Mouse (Mus musculus): ENCODE measurements around the gene Hoxb13.
A peak's percentile ranks its signal among the peaks of the same experiment; 100 is the strongest.

The Hoxb13 gene

GRCm38 (mm10) chr11:96193521-96194400, at the start of gene Hoxb13:
Gene Hoxb13, plus strand, starts transcription at chr11:96194316.
- no peak for DNase-seq (ENCODE audit: low read depth, low spot score)

- peak; percentile 8 for DNase-seq (ENCODE audit: low read depth, low spot score)
Observed at GRCm38 (mm10) chr11:96145622-96146270, 48.4 kb upstream of the Hoxb13 start.

GRCm38 (mm10) chr11:96147471-96147870, 46.6 kb upstream of the Hoxb13 start:
- no peak for DNase-seq (ENCODE audit: low read depth, low spot score)

GRCm38 (mm10) chr11:96164769-96165168, 29.3 kb upstream of the Hoxb13 start:
- no peak for DNase-seq (ENCODE audit: low read depth, low spot score)

GRCm38 (mm10) chr11:96168125-96168524, 26.0 kb upstream of the Hoxb13 start:
- DNase-seq (ENCODE audit: low read depth, low spot score) = no peak

- no peak for DNase-seq (ENCODE audit: low read depth, low spot score)
Observed at GRCm38 (mm10) chr11:96169016-96169415, 25.1 kb upstream of the Hoxb13 start.

- no peak for DNase-seq (ENCODE audit: low read depth, low spot score)
Observed at GRCm38 (mm10) chr11:96170711-96171379, 23.3 kb upstream of the Hoxb13 start.

- no peak for DNase-seq (ENCODE audit: low read depth, low spot score)
Observed at GRCm38 (mm10) chr11:96171601-96172000, 22.5 kb upstream of the Hoxb13 start.

GRCm38 (mm10) chr11:96172511-96173287, 21.4 kb upstream of the Hoxb13 start:
- DNase-seq (ENCODE audit: low read depth, low spot score) = no peak

- DNase-seq (ENCODE audit: low read depth, low spot score) = no peak
Observed at GRCm38 (mm10) chr11:96173288-96173840, 20.8 kb upstream of the Hoxb13 start.

GRCm38 (mm10) chr11:96174881-96175280, 19.2 kb upstream of the Hoxb13 start:
- DNase-seq (ENCODE audit: low read depth, low spot score) = no peak

GRCm38 (mm10) chr11:96175511-96175910, 18.6 kb upstream of the Hoxb13 start:
- DNase-seq (ENCODE audit: low read depth, low spot score) = no peak

- DNase-seq (ENCODE audit: low read depth, low spot score) = no peak
Observed at GRCm38 (mm10) chr11:96175951-96176530, 18.1 kb upstream of the Hoxb13 start.

- no peak for DNase-seq (ENCODE audit: low read depth, low spot score)
Observed at GRCm38 (mm10) chr11:96176841-96177240, 17.3 kb upstream of the Hoxb13 start.

GRCm38 (mm10) chr11:96177546-96178174, 16.5 kb upstream of the Hoxb13 start:
- DNase-seq (ENCODE audit: low read depth, low spot score) = no peak

- no peak for DNase-seq (ENCODE audit: low read depth, low spot score)
Observed at GRCm38 (mm10) chr11:96178356-96178755, 15.8 kb upstream of the Hoxb13 start.

- no peak for DNase-seq (ENCODE audit: low read depth, low spot score)
Observed at GRCm38 (mm10) chr11:96178911-96179503, 15.1 kb upstream of the Hoxb13 start.

- DNase-seq (ENCODE audit: low read depth, low spot score) = no peak
Observed at GRCm38 (mm10) chr11:96181061-96181460, 13.1 kb upstream of the Hoxb13 start.

- DNase-seq (ENCODE audit: low read depth, low spot score) = no peak
Observed at GRCm38 (mm10) chr11:96184233-96184632, 9.9 kb upstream of the Hoxb13 start.

- DNase-seq (ENCODE audit: low read depth, low spot score) = no peak
Observed at GRCm38 (mm10) chr11:96187321-96187720, 6.8 kb upstream of the Hoxb13 start.

All from telencephalon, adult 2 months (tissue).